Mouse (Mus musculus): ENCODE results near the gene Eef2. TPM values are rescaled to one million over a fixed set of nuclear protein-coding genes. Genes with fewer than 3 reads are reported as not detected.
A peak's percentile ranks its signal among the peaks of the same experiment; 100 is the strongest.

The Eef2 gene
- polyA plus RNA-seq, 2 experiments: 233 to 570 TPM

GRCm38 (mm10) chr10:81183805-81184204 is 7.4 kb downstream of the Eef2 start, which contains the start of gene 4930442H23Rik:
4930442H23Rik (minus strand) TSS chr10:81183849.
- Histone ChIP-seq H3K27me3 (ENCODE audit: control insufficient read depth, insufficient read depth, low read length) (no peaks in the 10 kb centered on the region), H3K4me3 (ENCODE audit: insufficient read depth in 1 of 2, low read depth in 2 of 2, low read length in 2 of 2) (peak within 1 kb of the TSS; percentile 65 to 68), H3K9me3 (ENCODE audit: control insufficient read depth, low read length) (no peaks in the 10 kb centered on the region), H3K27ac (no peak within 1 kb of the TSS; the same call in 1 of the 2 replicates), H3K4me1 (replicated peaks; ENCODE audit: control insufficient read depth in 2 of 2, insufficient read depth in 2 of 2, low read length in 1 of 2) (peaks cover 2 to 7% of the 10 kb centered on the region in 2 experiments; a peak in 3 of 4 replicates), H3K4me2 (ENCODE audit: low read depth) (peak within 1 kb of the TSS; percentile 70), H3K36me3 (replicated peaks; ENCODE audit: control insufficient read depth, insufficient read depth, low read depth) (peaks cover 42% of the 10 kb centered on the region), H3K9ac (replicated peaks) (peak within 1 kb of the TSS; percentile 60)
- ATAC-seq (ENCODE audit: insufficient read depth) (no peak), DNase-seq (ENCODE audit: low read depth in 3 of 3, low spot score in 3 of 3) (no peak)
- WGBS (ENCODE audit: insufficient replicate concordance): 69% methylated on average over 5 of the region's 5 CpGs
- no peak for TF ChIP-seq CTCF (IDR thresholded peaks at IDR 0.05; ENCODE audit: low read depth)
- no peak for TF ChIP-seq EP300 (IDR thresholded peaks at IDR 0.05; ENCODE audit: low read depth)

GRCm38 (mm10) chr10:81184765-81185164 is 8.3 kb downstream of the Eef2 start:
- no peak for DNase-seq (ENCODE audit: low read depth in 3 of 3, low spot score in 3 of 3)
- H3K27me3 ChIP-seq (ENCODE audit: control insufficient read depth, insufficient read depth, low read length): no peaks in the 10 kb centered on the region
- H3K4me3 ChIP-seq (ENCODE audit: insufficient read depth in 1 of 2, low read depth in 2 of 2, low read length in 2 of 2): no peak overlapping the region
- H3K36me3 ChIP-seq (replicated peaks; ENCODE audit: control insufficient read depth, insufficient read depth, low read depth): peaks cover 33% of the 10 kb centered on the region
- no peak overlapping the region for H3K27ac ChIP-seq
- no peaks in the 10 kb centered on the region for H3K9me3 ChIP-seq (ENCODE audit: control insufficient read depth, low read length)
- no peak for TF ChIP-seq EP300 (IDR thresholded peaks at IDR 0.05; ENCODE audit: low read depth)
- no peak for TF ChIP-seq CTCF (IDR thresholded peaks at IDR 0.05; ENCODE audit: low read depth)
- no peak overlapping the region for H3K4me2 ChIP-seq (ENCODE audit: low read depth)
- ATAC-seq (ENCODE audit: insufficient read depth): no peak
- WGBS (ENCODE audit: insufficient replicate concordance): 60% methylated on average over 4 of the region's 4 CpGs
- no peak overlapping the region for H3K9ac ChIP-seq (replicated peaks)
- H3K4me1 ChIP-seq (replicated peaks; ENCODE audit: control insufficient read depth in 2 of 2, insufficient read depth in 2 of 2, low read length in 1 of 2): peaks cover 2 to 7% of the 10 kb centered on the region in 2 experiments; a peak in 3 of 4 replicates

GRCm38 (mm10) chr10:81187161-81187560 is 10.7 kb downstream of the Eef2 start:
- peaks cover 2 to 14% of the 10 kb centered on the region in 2 experiments; a peak in 3 of 4 replicates for H3K4me1 ChIP-seq (replicated peaks; ENCODE audit: control insufficient read depth in 2 of 2, insufficient read depth in 2 of 2, low read length in 1 of 2)

GRCm38 (mm10) chr10:81189821-81190220 is 13.4 kb downstream of the Eef2 start:
- Histone ChIP-seq H3K36me3 (replicated peaks; ENCODE audit: control insufficient read depth, insufficient read depth, low read depth) (peaks cover 7% of the 10 kb centered on the region), H3K9me3 (ENCODE audit: control insufficient read depth, low read length) (no peaks in the 10 kb centered on the region), H3K4me2 (ENCODE audit: low read depth) (no peak overlapping the region), H3K27me3 (ENCODE audit: control insufficient read depth, insufficient read depth, low read length) (peaks cover 18% of the 10 kb centered on the region), H3K27ac (no peak overlapping the region), H3K9ac (replicated peaks) (no peak overlapping the region), H3K4me3 (ENCODE audit: insufficient read depth in 1 of 2, low read depth in 2 of 2, low read length in 2 of 2) (no peak overlapping the region), H3K4me1 (replicated peaks; ENCODE audit: control insufficient read depth in 2 of 2, insufficient read depth in 2 of 2, low read length in 1 of 2) (peaks cover 0 to 15% of the 10 kb centered on the region in 2 experiments; a peak in 3 of 4 replicates)
- no peak for TF ChIP-seq CTCF (IDR thresholded peaks at IDR 0.05; ENCODE audit: low read depth)
- TF ChIP-seq EP300 (IDR thresholded peaks at IDR 0.05; ENCODE audit: low read depth): no peak
- ATAC-seq (ENCODE audit: insufficient read depth) (no peak), DNase-seq (ENCODE audit: low read depth in 3 of 3, low spot score in 3 of 3) (no peak)
- WGBS (ENCODE audit: insufficient replicate concordance): 80% methylated on average over 26 of the region's 26 CpGs

More at GRCm38 (mm10) chr10:81187161-81187560, 10.7 kb downstream of the Eef2 start:
- Histone ChIP-seq H3K9me3 (ENCODE audit: control insufficient read depth, low read length) (no peaks in the 10 kb centered on the region), H3K36me3 (replicated peaks; ENCODE audit: control insufficient read depth, insufficient read depth, low read depth) (peaks cover 14% of the 10 kb centered on the region), H3K27me3 (ENCODE audit: control insufficient read depth, insufficient read depth, low read length) (no peaks in the 10 kb centered on the region), H3K9ac (replicated peaks) (no peak overlapping the region), H3K27ac (no peak overlapping the region), H3K4me3 (ENCODE audit: insufficient read depth in 1 of 2, low read depth in 2 of 2, low read length in 2 of 2) (no peak overlapping the region), H3K4me2 (ENCODE audit: low read depth) (no peak overlapping the region)
- no peak for TF ChIP-seq CTCF (IDR thresholded peaks at IDR 0.05; ENCODE audit: low read depth)
- TF ChIP-seq EP300 (IDR thresholded peaks at IDR 0.05; ENCODE audit: low read depth): no peak
- 82% methylated on average over 9 of the region's 9 CpGs for WGBS (ENCODE audit: insufficient replicate concordance)
- ATAC-seq (ENCODE audit: insufficient read depth) (no peak), DNase-seq (ENCODE audit: low read depth in 3 of 3, low spot score in 3 of 3) (no peak)

GRCm38 (mm10) chr10:81190236-81190911 is 13.9 kb downstream of the Eef2 start:
- Histone ChIP-seq H3K27me3 (ENCODE audit: control insufficient read depth, insufficient read depth, low read length) (peaks cover 23% of the 10 kb centered on the region), H3K27ac (no peak overlapping the region), H3K4me1 (replicated peaks; ENCODE audit: control insufficient read depth in 2 of 2, insufficient read depth in 2 of 2, low read length in 1 of 2) (peaks cover 0 to 15% of the 10 kb centered on the region in 2 experiments; a peak in 3 of 4 replicates), H3K9ac (replicated peaks) (no peak overlapping the region), H3K9me3 (ENCODE audit: control insufficient read depth, low read length) (no peaks in the 10 kb centered on the region), H3K4me2 (ENCODE audit: low read depth) (no peak overlapping the region), H3K36me3 (replicated peaks; ENCODE audit: control insufficient read depth, insufficient read depth, low read depth) (peaks cover 5% of the 10 kb centered on the region), H3K4me3 (ENCODE audit: insufficient read depth in 1 of 2, low read depth in 2 of 2, low read length in 2 of 2) (no peak overlapping the region)
- DNase-seq (ENCODE audit: low read depth in 3 of 3, low spot score in 3 of 3) (no peak), ATAC-seq (ENCODE audit: insufficient read depth) (no peak)
- WGBS (ENCODE audit: insufficient replicate concordance): 66% methylated on average over 31 of the region's 31 CpGs
- TF ChIP-seq CTCF (IDR thresholded peaks at IDR 0.05; ENCODE audit: low read depth) (peak; percentile 90), EP300 (IDR thresholded peaks at IDR 0.05; ENCODE audit: low read depth) (no peak)
